Mouse (Mus musculus) CH12.LX (cell line): ENCODE results near the gene Eri3. TPM values are rescaled to one million over a fixed set of nuclear protein-coding genes. Genes with fewer than 3 reads are reported as not detected.

Experiments used
- DNase-seq: peaks from one replicate; pipeline ENCODE4 v3.0.0-alpha.2; 2013; ENCODE audit errors: extremely low read depth
- H3K27ac ChIP-seq: 2 replicates; pipeline ENCODE4 v1.5.1; 2012; ENCODE audit warnings: low read depth, mild to moderate bottlenecking, control low read depth, moderate library complexity; ENCODE audit not compliant: insufficient read depth
- H3K27me3 ChIP-seq: replicated peaks from 2 replicates; pipeline ENCODE3; 2012; ENCODE audit warnings: inconsistent platforms
- H3K36me3 ChIP-seq, 2 experiments: replicated peaks in 1 of 2; 2 replicates each; pipeline versions ENCODE3 to v1.6.1; 2012; ENCODE audit warnings: inconsistent platforms in 1 of 2, low read length in 1 of 2, mild to moderate bottlenecking in 1 of 2, mixed read lengths in 1 of 2, moderate library complexity in 1 of 2; ENCODE audit not compliant: control insufficient read depth in 1 of 2, insufficient read depth in 1 of 2
- H3K4me1 ChIP-seq, 2 experiments: 2 replicates each; pipeline ENCODE4 v1.6.1; 2012; ENCODE audit warnings: inconsistent platforms in 1 of 2, moderate library complexity in 1 of 2; ENCODE audit not compliant: insufficient read depth in 2 of 2, control insufficient read depth in 1 of 2
- H3K4me2 ChIP-seq: 2 replicates; pipeline ENCODE4 v1.6.1; 2012; ENCODE audit warnings: low read depth, mild to moderate bottlenecking, control low read depth; ENCODE audit not compliant: poor library complexity, insufficient read depth, severe bottlenecking
- H3K4me3 ChIP-seq, 3 experiments: fragments of 150-350 bp in 1 of 3; sonication (generic) in 1 of 3; replicated peaks in 1 of 3; 2 replicates each; pipeline versions ENCODE3 to v1.5.1; 2011 to 2012; ENCODE audit warnings: low read depth in 2 of 3, low read length in 2 of 3, mild to moderate bottlenecking in 2 of 3, moderate library complexity in 2 of 3, control low read depth in 1 of 3, improper control_type of control experiment in 1 of 3, inconsistent platforms in 1 of 3, mixed read lengths in 1 of 3; ENCODE audit not compliant: poor library complexity in 1 of 3
- H3K79me2 ChIP-seq: replicated peaks from 2 replicates; pipeline ENCODE4 v1.6.1; 2012; ENCODE audit warnings: mild to moderate bottlenecking, moderate library complexity; ENCODE audit not compliant: control insufficient read depth, poor library complexity, insufficient read depth, severe bottlenecking; ENCODE audit errors: extremely low read depth
- H3K9ac ChIP-seq: 2 replicates; pipeline ENCODE4 v1.6.1; 2012; ENCODE audit warnings: low read depth, mild to moderate bottlenecking, control low read depth, moderate library complexity; ENCODE audit not compliant: insufficient read depth
- H3K9me3 ChIP-seq: replicated peaks from 2 replicates; pipeline ENCODE3; 2012; ENCODE audit warnings: low read length, inconsistent platforms, mixed read lengths
- CHD2 ChIP-seq: IDR thresholded peaks from 2 replicates; pipeline ENCODE4 v1.6.1; 2011; ENCODE audit warnings: low read length, improper control_type of control experiment
- CTCF ChIP-seq, 2 experiments: IDR thresholded peaks in 1 of 2; conservative IDR thresholded peaks in 1 of 2; 2 replicates each; pipeline ENCODE4 v1.5.1; 2011 to 2012; ENCODE audit warnings: low read depth in 2 of 2, low read length in 2 of 2, improper control_type of control experiment in 1 of 2, inconsistent platforms in 1 of 2, mild to moderate bottlenecking in 1 of 2, moderate library complexity in 1 of 2
- E2F4 ChIP-seq: IDR thresholded peaks from 2 replicates; pipeline ENCODE4 v1.6.1; 2011; ENCODE audit warnings: low read depth, low read length, improper control_type of control experiment; ENCODE audit not compliant: insufficient replicate concordance
- ELF1 ChIP-seq: IDR thresholded peaks from 2 replicates; pipeline ENCODE4 v1.6.1; 2014; ENCODE audit warnings: low read depth, mild to moderate bottlenecking, inconsistent platforms, low read length, improper control_type of control experiment
- ETS1 ChIP-seq: conservative IDR thresholded peaks from 2 replicates; pipeline ENCODE4 v1.6.1; 2012; ENCODE audit warnings: low read depth, mild to moderate bottlenecking, inconsistent platforms, low read length, improper control_type of control experiment, moderate library complexity
- HCFC1 ChIP-seq: IDR thresholded peaks from 2 replicates; pipeline ENCODE4 v1.6.1; 2012; ENCODE audit warnings: low read depth, mild to moderate bottlenecking, inconsistent platforms, low read length, improper control_type of control experiment
- IRF4 ChIP-seq: IDR thresholded peaks from 2 replicates; pipeline ENCODE4 v1.6.1; 2014; ENCODE audit warnings: low read depth, mild to moderate bottlenecking, inconsistent platforms, low read length, improper control_type of control experiment
- MAFK ChIP-seq: IDR thresholded peaks from 2 replicates; pipeline ENCODE4 v1.6.1; 2011; ENCODE audit warnings: low read length, improper control_type of control experiment; ENCODE audit not compliant: insufficient replicate concordance
- MAX ChIP-seq: IDR thresholded peaks from 2 replicates; pipeline ENCODE4 v1.6.1; 2011; ENCODE audit warnings: low read length, improper control_type of control experiment
- RCOR1 ChIP-seq: conservative IDR thresholded peaks from 2 replicates; pipeline ENCODE4 v1.6.1; 2012; ENCODE audit warnings: low read depth, mild to moderate bottlenecking, inconsistent platforms, low read length, improper control_type of control experiment
- SIN3A ChIP-seq: IDR thresholded peaks from 2 replicates; pipeline ENCODE4 v1.6.1; 2012; ENCODE audit warnings: low read length, improper control_type of control experiment, inconsistent platforms
- TCF12 ChIP-seq: IDR thresholded peaks from 2 replicates; pipeline ENCODE4 v1.6.1; 2014; ENCODE audit warnings: low read depth, mild to moderate bottlenecking, inconsistent platforms, low read length, improper control_type of control experiment
- UBTF ChIP-seq: IDR thresholded peaks from 2 replicates; pipeline ENCODE4 v1.6.1; 2012; ENCODE audit warnings: low read depth, mild to moderate bottlenecking, inconsistent platforms, low read length, improper control_type of control experiment, moderate library complexity
- ZC3H11A ChIP-seq: IDR thresholded peaks from 2 replicates; pipeline ENCODE4 v1.6.1; 2012; ENCODE audit warnings: low read depth, mild to moderate bottlenecking, inconsistent platforms, low read length, improper control_type of control experiment
- ZNF384 ChIP-seq: IDR thresholded peaks from 2 replicates; pipeline ENCODE4 v1.6.1; 2012; ENCODE audit warnings: low read depth, low read length, improper control_type of control experiment, inconsistent platforms
- dilution Hi-C: fragments of 300-500 bp; cut with MboI; formaldehyde crosslinking; loops from 2 replicates; pipeline ENCODE4 v1.14.3; 2020; ENCODE audit warnings: low sequenced_read_pairs; ENCODE audit not compliant: extremely low pct_unique_long_range_greater_than_20kb, extremely low pct_ligation_motif_present
- in situ Hi-C: fragments of 300-500 bp; cut with MboI; formaldehyde crosslinking; loops from 3 replicates; pipeline ENCODE4 v1.14.3; 2019; ENCODE audit warnings: low sequenced_read_pairs, low pct_ligation_motif_present, low pct_unique_long_range_greater_than_20kb, mixed read lengths
- polyA plus RNA-seq: library from polyadenylated mRNA; unstranded; fragments of >175 nt; gene quantifications from 2 replicates; pipeline ENCODE4 v1.2.1, GENCODE M21; 2012; ENCODE audit warnings: low read depth; ENCODE audit not compliant: insufficient read length
- total RNA-seq, 2 experiments: library from RNA; depleted of rRNA; stranded (reverse); fragments of 300-350 nt in 1 of 2; fragments of >200 nt in 1 of 2; gene quantifications; 2 replicates each; pipeline ENCODE4 v1.2.3; 2012 to 2014

Eri3 gene
- total and polyA plus RNA-seq, 3 experiments, result 31.2 to 38.0 (median 31.9) TPM

DNA sequence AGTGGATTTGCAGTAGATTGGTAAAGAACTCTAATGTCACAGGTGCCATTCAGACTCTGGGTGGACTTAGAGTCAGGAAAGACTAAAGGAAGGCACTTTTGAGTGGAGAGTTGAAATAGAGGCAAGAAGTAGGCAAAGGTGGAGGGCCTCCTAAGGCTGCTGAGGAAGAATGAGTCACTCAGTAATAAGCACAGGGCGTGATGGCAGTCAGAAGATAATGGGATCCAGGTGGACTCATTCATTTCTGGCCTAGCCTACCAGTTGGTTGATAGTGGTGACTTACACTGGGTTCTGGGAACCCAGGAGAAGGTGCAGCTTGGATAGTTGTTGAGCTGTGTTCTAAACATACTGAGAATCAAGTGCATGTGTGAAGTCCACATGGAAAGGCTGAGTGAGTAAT, 91.6 kb downstream of the Eri3 start:
- Histone ChIP-seq H3K27me3 (no peaks in the 10 kb centered on the region), H3K4me1 (peaks cover 3 to 40% of the 10 kb centered on the region in 2 experiments; a peak in 3 of 4 replicates), H3K9ac (no peak overlapping the region), H3K9me3 (no peaks in the 10 kb centered on the region), H3K36me3 (peaks cover 5 to 68% of the 10 kb centered on the region in 2 experiments), H3K27ac (no peak overlapping the region), H3K79me2 (no peaks in the 10 kb centered on the region), H3K4me2 (no peak overlapping the region), H3K4me3 (no peak overlapping the region)
- dilution Hi-C loops (no loop called here), in situ Hi-C loops (no loop called here)
- TF ChIP-seq TCF12 (no peak), ETS1 (no peak), CTCF (conservative IDR thresholded peaks at IDR 0.05 in 1 of 2, IDR thresholded peaks at IDR 0.05 in 1 of 2; ENCODE audit: low read depth in 2 of 2, low read length in 2 of 2) (no peak), ZC3H11A (no peak), MAX (no peak), E2F4 (no peak)
- no peak for DNase-seq

DNA sequence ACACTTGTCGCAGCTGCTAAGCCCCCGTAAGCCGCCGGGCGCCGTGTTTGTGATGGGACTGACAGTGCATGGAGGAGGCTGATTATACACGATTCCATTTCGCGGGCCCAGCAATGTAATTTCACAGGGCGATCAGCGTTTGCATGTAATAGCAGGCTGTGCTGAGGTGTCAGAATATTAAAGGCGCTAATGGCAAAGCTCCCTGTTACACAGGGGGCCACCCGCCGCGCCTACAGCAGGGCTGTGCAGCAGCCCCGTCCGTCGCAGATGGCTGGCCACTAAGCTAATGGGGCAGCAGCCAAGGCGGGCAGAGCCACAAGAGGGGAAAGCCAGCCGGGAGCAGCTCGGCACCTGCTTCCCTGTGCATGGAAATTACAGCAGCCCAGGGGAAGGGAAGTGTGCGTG, 94.9 kb downstream of the Eri3 start:
- in situ Hi-C loops (no loop called here), dilution Hi-C loops (no loop called here)
- DNase-seq, result no peak
- Histone ChIP-seq H3K4me2 (no peak overlapping the region), H3K27me3 (no peaks in the 10 kb centered on the region), H3K4me1 (peaks cover 5 to 69% of the 10 kb centered on the region in 2 experiments), H3K9ac (no peak overlapping the region), H3K79me2 (no peaks in the 10 kb centered on the region), H3K36me3 (peaks cover 7 to 73% of the 10 kb centered on the region in 2 experiments), H3K4me3 (no peak overlapping the region), H3K27ac (no peak overlapping the region), H3K9me3 (no peaks in the 10 kb centered on the region)
- no peak for TF ChIP-seq ZNF384
- TF ChIP-seq CHD2, result no peak
- no peak for TF ChIP-seq UBTF
- TF ChIP-seq CTCF (conservative IDR thresholded peaks at IDR 0.05 in 1 of 2, IDR thresholded peaks at IDR 0.05 in 1 of 2; ENCODE audit: low read depth in 2 of 2, low read length in 2 of 2), result no peak
- no peak for TF ChIP-seq SIN3A
- no peak for TF ChIP-seq HCFC1
- TF ChIP-seq IRF4, result no peak
- TF ChIP-seq RCOR1, result no peak
- TF ChIP-seq MAFK, result no peak
- TF ChIP-seq ZC3H11A, result no peak
- TF ChIP-seq ELF1, result no peak
